Mouse (Mus musculus): ENCODE results near the gene Morn1. TPM values are rescaled to one million over a fixed set of nuclear protein-coding genes. Genes with fewer than 3 reads are reported as not detected.

Morn1 gene
- polyA plus RNA-seq, 1 experiment from 2014 or later: 9.4 TPM

GRCm38 (mm10) chr4:155149941-155150275 is 63.5 kb downstream of the Morn1 start:
- TF ChIP-seq EP300 (IDR thresholded peaks at IDR 0.05) (no peak), CTCF (IDR thresholded peaks at IDR 0.05) (no peak)
- H3K9ac ChIP-seq (replicated peaks; ENCODE audit: low read depth): peak overlapping the region; percentile 56; the same call in 1 of the 2 replicates
- no peak overlapping the region; the same call in 1 of the 2 replicates for H3K4me2 ChIP-seq (replicated peaks; ENCODE audit: low read depth, low read length)
- no peaks in the 10 kb centered on the region for H3K27me3 ChIP-seq (replicated peaks; ENCODE audit: insufficient read depth, low read length)
- H3K4me3 ChIP-seq (ENCODE audit: low read depth, low read length): no peak overlapping the region
- no peak for ATAC-seq
- WGBS: 44% methylated on average over 6 of the region's 6 CpGs
- H3K9me3 ChIP-seq (ENCODE audit: low read length): no peaks in the 10 kb centered on the region
- peak overlapping the region; percentile 94 for H3K27ac ChIP-seq (ENCODE audit: low read length)
- no peaks in the 10 kb centered on the region for H3K36me3 ChIP-seq (ENCODE audit: insufficient read depth, low read length)
- peaks cover 36% of the 10 kb centered on the region for H3K4me1 ChIP-seq (ENCODE audit: insufficient read depth, low read depth, low read length)
- no peak for DNase-seq (ENCODE audit: low spot score)

GRCm38 (mm10) chr4:155150276-155151113 is 64.1 kb downstream of the Morn1 start:
- Histone ChIP-seq H3K27me3 (replicated peaks; ENCODE audit: insufficient read depth, low read length) (no peaks in the 10 kb centered on the region), H3K4me1 (ENCODE audit: insufficient read depth, low read depth, low read length) (peaks cover 40% of the 10 kb centered on the region), H3K4me2 (replicated peaks; ENCODE audit: low read depth, low read length) (peak overlapping the region; percentile 83), H3K27ac (ENCODE audit: low read length) (peak overlapping the region; percentile 94), H3K4me3 (ENCODE audit: low read depth, low read length) (peak overlapping the region; percentile 49), H3K36me3 (ENCODE audit: insufficient read depth, low read length) (0 out of 2 replicates have a peak, but pooled peaks cover 2% of the 10 kb centered on the region), H3K9ac (replicated peaks; ENCODE audit: low read depth) (peak overlapping the region; percentile 56), H3K9me3 (ENCODE audit: low read length) (no peaks in the 10 kb centered on the region)
- no peak for TF ChIP-seq CTCF (IDR thresholded peaks at IDR 0.05)
- no peak; the same call in 1 of the 2 replicates for TF ChIP-seq EP300 (IDR thresholded peaks at IDR 0.05)
- 4% methylated on average over 49 of the region's 73 CpGs for WGBS
- ATAC-seq (peak; percentile 89), DNase-seq (ENCODE audit: low spot score) (peak; percentile 96)

- Histone ChIP-seq H3K4me2 (replicated peaks; ENCODE audit: low read depth, low read length) (peak overlapping the region; percentile 83), H3K9me3 (ENCODE audit: low read length) (no peaks in the 10 kb centered on the region), H3K27ac (ENCODE audit: low read length) (peak overlapping the region; percentile 94), H3K4me1 (ENCODE audit: insufficient read depth, low read depth, low read length) (peaks cover 40% of the 10 kb centered on the region), H3K4me3 (ENCODE audit: low read depth, low read length) (peak overlapping the region; percentile 49), H3K36me3 (ENCODE audit: insufficient read depth, low read length) (peaks cover 7% of the 10 kb centered on the region), H3K9ac (replicated peaks; ENCODE audit: low read depth) (peak overlapping the region; percentile 56), H3K27me3 (replicated peaks; ENCODE audit: insufficient read depth, low read length) (no peaks in the 10 kb centered on the region)
- DNase-seq (ENCODE audit: low spot score): no peak
- 33% methylated on average over 12 of the region's 12 CpGs for WGBS
- no peak for TF ChIP-seq EP300 (IDR thresholded peaks at IDR 0.05)
- TF ChIP-seq CTCF (IDR thresholded peaks at IDR 0.05): no peak
- ATAC-seq: no peak
Measured at GRCm38 (mm10) chr4:155151221-155151788, 64.9 kb downstream of the Morn1 start.

DNA sequence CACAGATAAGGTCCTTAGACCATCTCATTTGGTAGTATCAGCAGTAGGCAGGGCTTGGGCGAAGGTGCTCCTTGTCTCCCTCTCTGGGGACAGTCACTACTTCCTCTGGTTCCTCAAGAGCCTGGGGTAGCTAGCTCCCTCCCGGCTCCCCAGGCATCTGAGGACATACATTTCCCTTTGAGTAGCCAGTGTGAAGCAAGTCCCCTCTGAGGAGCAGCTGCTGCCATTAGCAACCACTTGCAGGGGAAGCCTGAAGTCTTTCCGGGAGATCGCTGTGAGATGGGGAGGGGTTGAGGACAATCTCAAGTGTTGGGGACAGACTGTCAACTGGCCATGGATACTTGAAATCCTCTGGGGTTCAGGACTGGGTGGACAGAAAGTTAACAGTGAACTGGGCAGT is 65.5 kb downstream of the Morn1 start:
- H3K36me3 ChIP-seq (ENCODE audit: insufficient read depth, low read length): peaks cover 13% of the 10 kb centered on the region
- H3K27me3 ChIP-seq (replicated peaks; ENCODE audit: insufficient read depth, low read length): no peaks in the 10 kb centered on the region
- ATAC-seq (peak; percentile 7), DNase-seq (ENCODE audit: low spot score) (peak; percentile 92)
- H3K27ac ChIP-seq (ENCODE audit: low read length): peak overlapping the region; percentile 94
- H3K9ac ChIP-seq (replicated peaks; ENCODE audit: low read depth): 0 out of 2 replicates have a peak overlapping the region, but pooled peaks have one; percentile 26
- TF ChIP-seq CTCF (IDR thresholded peaks at IDR 0.05) (no peak; the same call in 1 of the 2 replicates), EP300 (IDR thresholded peaks at IDR 0.05) (peak; percentile 38; the same call in 1 of the 2 replicates)
- 19% methylated on average over 4 of the region's 4 CpGs for WGBS
- no peaks in the 10 kb centered on the region for H3K9me3 ChIP-seq (ENCODE audit: low read length)
- no peak overlapping the region for H3K4me3 ChIP-seq (ENCODE audit: low read depth, low read length)
- peak overlapping the region; percentile 83 for H3K4me2 ChIP-seq (replicated peaks; ENCODE audit: low read depth, low read length)
- H3K4me1 ChIP-seq (ENCODE audit: insufficient read depth, low read depth, low read length): peaks cover 40% of the 10 kb centered on the region

- peaks cover 40% of the 10 kb centered on the region for H3K4me1 ChIP-seq (ENCODE audit: insufficient read depth, low read depth, low read length)
- no peak overlapping the region for H3K4me2 ChIP-seq (replicated peaks; ENCODE audit: low read depth, low read length)
- no peak overlapping the region for H3K9ac ChIP-seq (replicated peaks; ENCODE audit: low read depth)
- DNase-seq (ENCODE audit: low spot score) (no peak), ATAC-seq (no peak)
- TF ChIP-seq EP300 (IDR thresholded peaks at IDR 0.05): no peak
- TF ChIP-seq CTCF (IDR thresholded peaks at IDR 0.05): no peak
- 91% methylated on average over 6 of the region's 6 CpGs for WGBS
- H3K27me3 ChIP-seq (replicated peaks; ENCODE audit: insufficient read depth, low read length): no peaks in the 10 kb centered on the region
- H3K9me3 ChIP-seq (ENCODE audit: low read length): no peaks in the 10 kb centered on the region
- peaks cover 19% of the 10 kb centered on the region for H3K36me3 ChIP-seq (ENCODE audit: insufficient read depth, low read length)
- no peak overlapping the region for H3K4me3 ChIP-seq (ENCODE audit: low read depth, low read length)
- H3K27ac ChIP-seq (ENCODE audit: low read length): peak overlapping the region; percentile 94
Measured at GRCm38 (mm10) chr4:155152476-155152875, 66.1 kb downstream of the Morn1 start.

- no peak for ATAC-seq
- Histone ChIP-seq H3K4me2 (replicated peaks; ENCODE audit: low read depth, low read length) (no peak overlapping the region), H3K27me3 (replicated peaks; ENCODE audit: insufficient read depth, low read length) (no peaks in the 10 kb centered on the region), H3K9me3 (ENCODE audit: low read length) (no peaks in the 10 kb centered on the region), H3K4me3 (ENCODE audit: low read depth, low read length) (no peak overlapping the region), H3K4me1 (ENCODE audit: insufficient read depth, low read depth, low read length) (peaks cover 37% of the 10 kb centered on the region), H3K27ac (ENCODE audit: low read length) (no peak overlapping the region), H3K9ac (replicated peaks; ENCODE audit: low read depth) (no peak overlapping the region), H3K36me3 (ENCODE audit: insufficient read depth, low read length) (peaks cover 26% of the 10 kb centered on the region)
- no peak for DNase-seq (ENCODE audit: low spot score)
- WGBS: 63% methylated on average over 3 of the region's 3 CpGs
- no peak for TF ChIP-seq CTCF (IDR thresholded peaks at IDR 0.05)
- TF ChIP-seq EP300 (IDR thresholded peaks at IDR 0.05): no peak
Measured at GRCm38 (mm10) chr4:155153389-155154072, 67.2 kb downstream of the Morn1 start.

Measured in lung, postnatal 0 days (tissue).